Comparison of ENCODE assay signal across 30 mouse cellular contexts in genomic region chr15:5743893-5744292, GRCm38 (mm10).
"Had no signal": no experiment of that assay in that cellular context is flagged by ENCODE, and none has a peak within 500 bp of the region (broad histone marks: within the 10 kb centered on the region; RNA-seq: fewer than 3 reads in every experiment).

No protein-coding gene starts in this region.

- H3K4me2 ChIP-seq: heart, embryonic 11.5 days; heart, embryonic 12.5 days; heart, embryonic 13.5 days; heart, embryonic 15.5 days; hindbrain, embryonic 12.5 days; hindbrain, embryonic 13.5 days; hindbrain, embryonic 14.5 days; hindbrain, embryonic 15.5 days; intestine, embryonic 15.5 days; kidney, embryonic 15.5 days had no signal

- H3K27me3 ChIP-seq: heart, embryonic 12.5 days; heart, embryonic 13.5 days; heart, embryonic 15.5 days; hindbrain, embryonic 12.5 days; hindbrain, embryonic 13.5 days; hindbrain, embryonic 15.5 days; intestine, embryonic 15.5 days; kidney, embryonic 15.5 days had no signal

- H3K4me3 ChIP-seq: heart, embryonic 10.5 days; heart, embryonic 12.5 days; heart, embryonic 13.5 days; heart, embryonic 15.5 days; hindbrain, embryonic 10.5 days; hindbrain, embryonic 12.5 days; hindbrain, embryonic 13.5 days; hindbrain, embryonic 15.5 days; intestine, embryonic 15.5 days; kidney, embryonic 15.5 days; layer of hippocampus, adult 2 months; left cerebral cortex, adult 2 months had no signal

- H3K36me3 ChIP-seq: heart, embryonic 10.5 days; heart, embryonic 12.5 days; heart, embryonic 13.5 days; heart, embryonic 15.5 days; hindbrain, embryonic 10.5 days; hindbrain, embryonic 12.5 days; hindbrain, embryonic 13.5 days; hindbrain, embryonic 15.5 days; intestine, embryonic 15.5 days; kidney, embryonic 15.5 days had no signal

- DNase-seq: heart, postnatal 10 days; heart, postnatal 14 days; heart, postnatal 36 days; heart, postnatal 4 days; kidney, adult 11 months; kidney, adult 18-20 months; kidney, adult 2 months; kidney, adult 8-10 months; kidney, adult 9 months; kidney, postnatal 10 days; kidney, postnatal 14 days; kidney, postnatal 25 days; kidney, postnatal 36 days; kidney, postnatal 4 days; layer of hippocampus, adult 9-11 months; layer of hippocampus, postnatal 36 days had no signal
